Mouse (Mus musculus) liver, embryonic 14.5 days (tissue): Measurements from ENCODE around the gene Frmd4a.

Experiments
- CTCF ChIP-seq: IDR thresholded peaks from 2 replicates; pipeline ENCODE4 v1.5.1; 2016; ENCODE audit warnings: antibody characterized with exemption, low read depth, control low read depth
- EP300 ChIP-seq: IDR thresholded peaks from 2 replicates; pipeline ENCODE4 v1.6.1; 2016; ENCODE audit warnings: antibody characterized with exemption, low read depth

DNA sequence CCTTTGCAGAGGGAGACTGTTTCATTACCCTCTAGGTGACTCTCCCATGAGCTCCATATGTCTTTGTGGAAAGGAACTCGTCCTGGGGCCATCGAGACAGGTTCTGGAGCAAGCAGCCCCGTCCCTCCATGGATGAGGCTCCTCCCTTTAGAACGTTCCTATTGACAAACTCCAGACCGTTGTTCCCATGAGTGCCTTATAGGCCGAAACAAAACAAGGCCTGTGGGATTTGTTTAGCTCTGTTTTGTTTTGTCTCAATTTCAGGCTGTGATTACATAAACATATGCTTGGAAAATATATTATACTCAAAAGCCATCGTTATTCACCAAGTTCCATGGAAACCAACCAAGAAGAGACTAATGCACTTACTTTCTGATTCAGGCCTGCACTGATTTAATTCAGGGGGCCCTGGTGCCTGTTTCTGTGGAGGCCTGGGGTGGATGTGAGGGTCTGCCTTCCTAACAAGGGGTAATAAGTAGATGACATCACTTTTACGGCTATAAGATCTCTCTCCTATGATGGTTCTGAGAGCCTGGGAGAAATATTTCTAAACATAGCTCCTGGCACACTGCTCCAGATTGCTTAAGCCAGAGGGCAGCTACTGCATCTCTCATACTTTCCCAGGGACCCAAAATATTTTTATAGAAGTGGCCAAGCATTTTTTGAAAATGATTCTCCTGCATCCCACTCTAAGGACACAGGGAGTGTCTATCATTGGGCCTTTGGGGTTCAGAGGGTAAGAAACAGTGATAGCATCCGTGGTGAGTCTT is 308.9 kb downstream of the Frmd4a start:
- no peak for TF ChIP-seq CTCF
- TF ChIP-seq EP300, result no peak
